Mouse (Mus musculus): Measurements from ENCODE around the gene Dnase1l2.

Dnase1l2 gene

DNA sequence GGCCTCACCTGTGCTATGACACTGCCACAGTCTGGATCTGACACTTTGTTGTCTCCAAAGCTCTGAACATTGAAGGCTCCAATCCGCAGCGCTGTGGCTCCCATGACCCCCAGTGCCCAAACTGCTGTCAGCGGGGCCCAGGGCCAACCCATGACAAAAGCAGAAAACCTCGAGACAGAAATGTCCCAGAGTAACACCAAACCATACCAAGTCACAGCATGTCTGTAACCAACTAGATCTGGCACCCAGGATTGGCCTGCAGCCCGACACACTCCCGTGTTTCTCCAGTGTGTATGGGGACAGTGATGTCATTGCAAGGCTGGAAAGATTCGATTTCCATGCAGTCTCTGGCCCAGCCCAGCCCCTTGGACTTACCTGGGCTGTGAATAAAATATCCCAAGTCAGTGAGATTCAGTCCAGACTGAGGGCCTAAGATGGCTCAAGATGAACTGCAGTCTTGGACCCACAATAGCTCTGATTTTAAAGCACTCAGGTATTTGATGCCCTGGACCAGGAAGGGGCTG is at the start of gene Dnase1l2:
Dnase1l2 (minus strand) TSS at position 474 of the 524 bp plus-strand sequence.
- DNase-seq (ENCODE audit: low read depth in 2 of 2, low spot score in 2 of 2): no peak

DNA sequence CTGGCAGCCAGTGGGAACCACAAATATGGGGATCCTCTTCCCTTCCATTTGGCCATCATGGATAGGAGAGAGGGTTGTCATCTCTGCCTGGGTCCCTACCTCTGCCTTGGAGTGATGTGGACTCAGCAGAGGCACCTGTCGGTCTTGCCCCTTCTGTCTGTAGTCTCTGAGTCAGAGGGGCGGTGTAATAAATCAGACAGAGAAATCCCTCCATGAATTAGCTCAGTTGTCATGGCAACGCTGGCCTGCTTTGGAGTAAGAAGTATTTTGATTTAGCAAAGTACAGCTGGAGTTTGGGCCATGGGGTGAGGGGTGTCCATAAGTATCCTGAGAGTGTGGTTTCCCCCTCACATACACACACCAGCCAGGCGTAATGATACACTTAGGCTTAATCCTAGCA is 47.5 kb upstream of the Dnase1l2 start:
- no peak for DNase-seq (ENCODE audit: low read depth in 2 of 2, low spot score in 2 of 2)

DNA sequence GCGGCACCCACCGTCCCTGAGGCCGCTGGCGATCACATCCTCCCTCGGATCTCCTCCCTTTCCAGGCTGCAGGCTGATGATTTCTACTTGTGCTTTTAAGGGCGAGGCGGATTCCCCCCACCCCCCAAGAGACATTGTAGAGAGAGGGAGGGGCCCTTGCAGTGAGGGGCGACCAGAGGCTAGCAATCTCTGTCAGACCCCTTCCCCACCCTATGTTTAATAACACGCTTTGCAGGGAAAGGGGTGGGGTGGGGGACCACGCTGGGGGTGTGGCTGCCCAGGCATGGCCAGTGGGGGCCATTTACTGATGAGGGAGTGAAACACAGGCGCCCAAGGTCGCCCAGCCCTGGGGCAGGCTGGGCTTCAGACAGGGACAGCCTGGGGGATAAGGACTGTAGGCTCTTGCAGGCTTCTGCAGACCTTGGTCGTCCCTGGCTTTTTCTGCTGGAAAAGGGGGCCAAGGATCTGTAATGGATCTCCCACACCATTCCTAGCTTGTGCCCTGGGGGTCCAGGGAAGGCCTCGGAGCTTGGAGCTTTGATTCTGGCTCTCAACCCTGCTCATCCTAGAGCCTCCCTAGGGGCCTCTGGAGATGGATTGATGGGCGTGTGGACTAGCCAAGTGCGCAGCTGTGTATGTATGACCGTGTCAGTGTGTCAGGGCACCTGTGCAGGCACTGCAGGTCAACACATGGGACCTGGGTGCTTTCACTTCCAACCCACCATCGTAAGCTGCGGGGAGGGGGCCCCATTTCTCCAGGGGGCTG is 46.5 kb upstream of the Dnase1l2 start:
- DNase-seq (ENCODE audit: low read depth in 2 of 2, low spot score in 2 of 2): no peak

- no peak for DNase-seq (ENCODE audit: low read depth in 2 of 2, low spot score in 2 of 2)
Measured at GRCm38 (mm10) chr17:24488662-24489264, 45.9 kb upstream of the Dnase1l2 start.

GRCm38 (mm10) chr17:24488186-24488661 is 45.3 kb upstream of the Dnase1l2 start, which contains the start of gene Caskin1:
TSS of gene Caskin1 (plus strand) at chr17:24488601.
- DNase-seq (ENCODE audit: low read depth in 2 of 2, low spot score in 2 of 2): no peak

DNA sequence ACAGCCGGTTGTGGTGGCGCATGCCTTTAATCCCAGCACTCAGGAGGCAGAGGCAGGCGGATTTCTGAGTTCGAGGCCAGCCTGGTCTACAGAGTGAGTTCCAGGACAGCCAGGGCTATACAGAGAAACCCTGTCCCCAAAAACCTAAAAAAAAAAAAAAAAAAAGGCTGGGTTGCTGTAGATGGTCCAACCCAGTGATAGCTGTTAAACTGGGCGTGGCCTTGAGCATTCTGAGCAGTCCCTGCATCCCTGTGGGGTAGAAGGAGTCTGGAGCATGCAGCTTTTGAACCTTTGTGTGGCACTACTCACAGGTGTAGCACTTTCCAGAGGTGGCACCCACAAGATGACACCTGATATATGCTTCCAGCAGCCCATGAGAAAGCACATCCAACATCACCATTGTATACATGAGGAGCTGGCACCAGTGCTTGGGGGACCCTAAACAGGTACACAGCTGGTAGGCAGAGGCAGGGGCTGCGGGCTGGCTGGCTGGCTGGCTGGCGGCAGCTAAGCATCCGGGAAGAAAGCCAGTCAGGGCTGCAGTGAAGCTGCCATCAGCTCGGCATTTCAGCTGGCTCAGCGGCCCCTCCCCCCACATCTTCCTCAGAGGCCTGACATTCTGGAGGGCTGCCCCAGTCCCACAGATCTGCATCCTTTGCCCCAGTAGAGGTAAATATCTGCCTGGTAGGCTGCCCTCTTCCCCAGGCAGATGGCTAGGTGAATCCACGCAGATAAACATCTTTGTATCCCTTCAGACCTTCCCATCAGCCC is 42.4 kb upstream of the Dnase1l2 start:
- no peak for DNase-seq (ENCODE audit: low read depth in 2 of 2, low spot score in 2 of 2)

- no peak for DNase-seq (ENCODE audit: low read depth in 2 of 2, low spot score in 2 of 2)
Measured at GRCm38 (mm10) chr17:24483495-24483894, 40.6 kb upstream of the Dnase1l2 start.

DNA sequence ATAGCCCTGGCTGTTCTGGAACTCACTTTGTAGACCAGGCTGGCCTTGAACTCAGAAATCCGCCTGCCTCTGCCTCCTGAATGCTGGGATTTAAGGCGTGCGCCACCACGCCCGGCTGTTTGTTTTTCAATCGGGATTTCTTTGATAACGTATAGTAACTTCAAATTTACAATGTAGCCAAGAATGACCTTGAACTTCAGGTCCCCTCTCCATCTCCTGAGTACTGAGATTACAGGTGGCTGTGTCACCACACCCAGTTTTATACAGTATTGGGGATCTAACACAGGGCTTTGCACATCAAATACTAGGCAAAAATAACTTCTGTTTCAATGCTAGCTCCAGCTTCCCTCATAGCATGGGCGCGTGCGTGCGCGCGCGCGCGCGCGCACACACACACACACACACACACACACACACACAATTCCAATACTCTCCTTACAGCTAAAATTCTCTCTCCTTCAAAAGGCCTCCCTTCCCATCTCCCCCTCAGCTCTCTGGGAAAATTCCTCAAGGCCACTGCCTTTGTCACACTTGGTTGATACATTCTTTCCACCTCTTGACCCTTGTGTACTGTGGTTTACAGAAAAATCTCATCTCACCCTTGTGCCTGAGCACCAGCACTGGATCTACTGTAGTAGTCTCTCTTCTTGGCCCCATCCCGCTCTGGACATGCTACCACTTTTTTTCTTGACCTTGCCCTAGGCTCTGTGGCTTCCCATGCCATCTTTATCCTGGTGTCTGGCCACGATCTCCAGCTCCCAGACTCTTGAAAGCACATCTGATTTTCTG is 38.3 kb upstream of the Dnase1l2 start:
- DNase-seq (ENCODE audit: low read depth in 2 of 2, low spot score in 2 of 2): no peak

- DNase-seq (ENCODE audit: low read depth in 2 of 2, low spot score in 2 of 2): no peak
Measured at GRCm38 (mm10) chr17:24480201-24480826, 37.4 kb upstream of the Dnase1l2 start.

- DNase-seq (ENCODE audit: low read depth in 2 of 2, low spot score in 2 of 2): no peak
Measured at GRCm38 (mm10) chr17:24479431-24479830, 36.5 kb upstream of the Dnase1l2 start.

- peak; percentile 95 to 97 for DNase-seq (ENCODE audit: low read depth in 2 of 2, low spot score in 2 of 2)
Measured at GRCm38 (mm10) chr17:24478663-24479380, 35.9 kb upstream of the Dnase1l2 start, which contains the start of gene Mlst8. TSS of gene Mlst8 (minus strand) at chr17:24479078.

- no peak for DNase-seq (ENCODE audit: low read depth in 2 of 2, low spot score in 2 of 2)
Measured at GRCm38 (mm10) chr17:24477985-24478600, 35.2 kb upstream of the Dnase1l2 start.

DNA sequence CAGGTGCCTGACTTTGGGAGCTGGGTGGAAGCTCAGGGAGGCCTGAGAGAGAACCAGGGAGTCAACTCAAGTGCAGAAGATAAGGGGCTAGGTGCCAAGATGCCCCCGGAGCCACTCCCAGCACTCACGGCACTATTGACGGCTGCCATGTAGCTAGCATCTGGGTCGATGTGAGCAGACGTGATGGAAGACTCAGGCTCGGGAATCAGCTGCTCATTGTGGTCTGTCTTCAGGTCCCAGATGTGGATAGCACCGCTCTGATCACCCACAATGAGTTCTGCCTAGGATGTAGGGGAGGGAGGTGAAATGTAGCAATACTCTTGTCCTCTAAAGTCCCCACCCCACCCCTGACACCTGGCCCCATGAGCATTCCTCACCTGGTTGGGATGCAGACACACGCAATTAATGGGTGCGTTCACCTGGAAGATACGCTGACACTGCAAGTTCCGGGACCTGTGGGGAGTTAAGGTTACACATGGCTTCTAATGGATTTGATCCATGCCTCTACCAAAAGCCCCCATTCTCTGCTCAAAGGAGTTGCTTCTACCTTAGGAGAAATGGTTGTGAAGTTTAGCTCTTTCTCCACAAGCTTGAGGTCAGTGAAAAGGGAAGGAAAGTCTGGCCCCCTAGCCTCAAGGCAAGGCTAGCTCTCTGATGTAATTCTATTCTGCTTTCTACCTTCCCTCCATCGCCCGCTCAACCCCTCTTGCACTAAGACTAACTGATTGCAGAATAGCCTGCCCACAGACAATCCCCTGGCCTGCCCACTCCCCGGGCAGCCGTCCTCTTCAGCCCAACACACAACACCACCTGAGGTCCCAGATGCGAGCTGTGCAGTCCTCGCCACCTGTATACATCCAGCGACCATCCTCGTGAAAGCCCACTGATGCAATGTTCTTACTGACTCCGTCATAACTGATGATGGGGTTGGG is 34.4 kb upstream of the Dnase1l2 start:
- no peak for DNase-seq (ENCODE audit: low read depth in 2 of 2, low spot score in 2 of 2)

- DNase-seq (ENCODE audit: low read depth in 2 of 2, low spot score in 2 of 2): no peak
Measured at GRCm38 (mm10) chr17:24476022-24476776, 33.3 kb upstream of the Dnase1l2 start.

DNA sequence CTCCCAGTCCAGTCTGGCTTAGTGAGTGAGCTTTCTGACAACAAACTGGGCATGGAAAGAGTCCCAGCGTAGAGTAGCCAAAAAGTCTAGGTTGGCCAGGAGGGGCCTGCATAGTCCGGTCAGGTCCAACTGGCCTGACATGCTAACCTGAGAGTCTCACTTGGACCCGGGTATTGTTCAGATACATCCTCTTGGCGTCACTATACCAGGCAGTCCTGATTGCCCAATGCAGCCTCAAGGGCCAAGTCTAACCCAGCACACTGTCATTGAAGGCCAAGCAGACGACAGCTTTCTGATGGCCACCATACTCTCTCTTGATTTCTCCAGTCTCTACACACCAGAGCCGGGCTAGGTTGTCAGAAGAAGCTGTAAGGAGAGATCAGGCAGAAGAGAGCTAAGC is 32.7 kb upstream of the Dnase1l2 start:
- no peak for DNase-seq (ENCODE audit: low read depth in 2 of 2, low spot score in 2 of 2)

DNA sequence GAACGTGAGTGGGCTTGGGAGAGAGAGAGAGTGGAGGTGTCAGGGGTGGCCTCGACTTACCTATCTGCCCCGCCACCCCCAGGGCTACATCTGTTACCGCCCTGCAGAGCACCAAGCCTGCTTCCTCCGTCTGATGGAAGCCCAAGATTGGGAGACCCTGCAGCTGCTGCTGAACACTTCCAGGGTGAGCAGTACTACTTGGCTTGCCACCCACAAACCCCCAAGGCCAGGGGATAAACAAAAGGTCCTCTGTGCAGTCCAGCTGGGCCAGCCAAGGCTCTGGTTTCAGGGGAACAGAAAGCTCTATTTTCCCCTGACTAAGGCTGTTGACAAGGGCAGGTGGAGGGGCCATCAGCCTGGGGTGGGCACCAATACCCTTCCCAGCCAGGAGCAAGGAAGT is 31.7 kb upstream of the Dnase1l2 start:
- no peak for DNase-seq (ENCODE audit: low read depth in 2 of 2, low spot score in 2 of 2)

DNA sequence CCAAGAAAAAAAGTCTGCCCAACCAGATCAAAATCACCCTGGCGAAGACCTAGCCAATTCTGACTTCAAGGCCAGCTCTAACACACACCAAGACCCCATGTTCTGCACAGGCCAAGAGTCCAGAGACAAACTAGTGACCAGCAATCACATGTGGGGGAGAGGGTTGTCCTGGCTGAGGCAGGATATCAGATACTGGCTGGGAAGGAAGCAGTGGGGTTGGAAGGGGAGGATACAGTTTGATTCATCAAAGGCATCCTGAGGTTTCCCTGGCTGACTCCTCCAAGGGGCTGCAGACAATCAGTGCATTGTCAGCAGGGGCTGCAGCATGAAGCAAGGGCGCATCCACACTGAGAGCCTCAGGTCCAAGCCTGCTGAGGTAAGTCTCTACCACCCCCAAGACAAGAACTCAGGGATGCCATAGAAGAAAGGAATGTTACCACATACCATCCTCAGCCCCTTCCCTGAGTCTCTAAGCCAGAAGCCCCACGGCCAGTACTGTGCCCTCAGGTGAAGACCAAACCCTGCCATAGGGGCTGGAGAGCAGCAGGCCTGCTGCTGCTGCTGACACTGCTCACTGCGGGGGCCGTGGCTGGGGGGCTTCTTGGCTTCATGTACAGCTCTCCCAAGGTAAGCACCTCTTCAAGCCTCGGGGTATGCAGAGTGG is 30.8 kb upstream of the Dnase1l2 start, which contains the start of gene Bricd5:
Bricd5 (plus strand) TSS at position 273 of the 664 bp plus-strand sequence.
- DNase-seq (ENCODE audit: low read depth in 2 of 2, low spot score in 2 of 2): no peak
